Mouse (Mus musculus) right cerebral cortex, postnatal 25 days (tissue): ENCODE measurements around the gene Myo7a.
A peak's percentile ranks its signal among the peaks of the same experiment; 100 is the strongest.

Experiments
- DNase-seq: peaks from one replicate; pipeline ENCODE4 v3.0.0; 2022

Myo7a gene

DNA sequence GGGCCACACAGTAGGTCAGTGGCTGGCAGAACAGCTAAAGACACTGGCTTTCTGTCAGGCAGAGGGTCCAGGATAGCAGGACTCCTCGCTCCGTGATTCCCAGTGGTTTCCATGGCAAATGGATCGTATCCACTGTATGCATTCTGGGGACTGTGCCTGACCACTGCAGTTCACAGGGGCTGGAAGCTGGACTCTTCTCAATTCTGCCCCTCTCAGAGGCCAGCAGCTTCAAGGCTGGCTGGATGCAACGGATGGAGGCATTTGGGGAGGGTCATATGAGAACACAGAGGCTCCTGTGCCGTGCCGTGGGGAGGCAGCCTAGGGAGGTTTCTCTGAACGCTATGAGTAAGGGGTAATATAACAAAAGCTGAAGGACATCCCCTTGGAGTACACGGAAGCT, 22.9 kb upstream of the Myo7a start:
- DNase-seq: no peak

DNA sequence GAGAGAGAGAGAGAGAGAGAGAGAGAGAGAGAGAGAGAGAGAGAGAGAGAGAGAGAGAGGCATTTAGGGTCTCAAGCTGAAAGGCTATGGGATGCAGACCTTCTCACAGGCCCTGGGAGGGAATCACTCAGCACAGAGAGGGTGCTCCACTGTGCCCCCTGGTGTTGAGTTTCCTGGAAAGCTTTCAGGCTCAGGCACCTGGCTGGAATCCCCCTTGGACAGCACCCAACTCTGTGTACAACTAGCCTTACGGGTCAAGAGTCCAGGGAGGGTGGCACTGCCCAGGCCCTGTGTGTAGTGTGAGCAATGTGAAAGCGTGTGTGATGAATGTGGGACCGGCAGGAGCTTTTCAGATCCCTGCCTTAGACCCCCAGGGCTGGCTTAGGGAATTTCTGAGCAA, 21.9 kb upstream of the Myo7a start:
- no peak for DNase-seq

GRCm38 (mm10) chr7:98140597-98140996, 21.3 kb upstream of the Myo7a start:
- DNase-seq: no peak

DNA sequence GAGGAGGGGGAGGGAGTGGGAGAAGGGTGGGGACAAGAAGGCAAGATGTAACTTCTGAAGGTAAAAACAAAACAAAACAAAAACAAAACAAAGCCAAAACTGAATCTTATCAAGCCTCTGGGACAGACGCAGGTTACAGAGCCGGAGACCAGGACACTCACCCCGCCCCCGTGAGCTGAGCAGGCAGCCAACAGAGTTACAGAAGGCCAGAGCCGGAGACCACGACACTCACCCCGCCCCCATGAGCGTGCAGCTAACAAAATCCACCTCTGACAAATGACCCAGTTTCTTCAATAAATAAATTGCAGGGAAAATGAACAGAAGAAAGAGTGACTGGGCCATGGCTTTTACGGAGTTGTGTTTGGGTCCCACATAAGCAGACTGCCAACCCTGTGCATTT, 19.9 kb upstream of the Myo7a start:
- DNase-seq: no peak

GRCm38 (mm10) chr7:98137995-98138394, 18.7 kb upstream of the Myo7a start:
- DNase-seq: no peak

GRCm38 (mm10) chr7:98137583-98137982, 18.3 kb upstream of the Myo7a start:
- DNase-seq: no peak

- DNase-seq: no peak
Measured at GRCm38 (mm10) chr7:98131751-98132150, 12.4 kb upstream of the Myo7a start.

- no peak for DNase-seq
Measured at GRCm38 (mm10) chr7:98125473-98125872, 6.1 kb upstream of the Myo7a start.

DNA sequence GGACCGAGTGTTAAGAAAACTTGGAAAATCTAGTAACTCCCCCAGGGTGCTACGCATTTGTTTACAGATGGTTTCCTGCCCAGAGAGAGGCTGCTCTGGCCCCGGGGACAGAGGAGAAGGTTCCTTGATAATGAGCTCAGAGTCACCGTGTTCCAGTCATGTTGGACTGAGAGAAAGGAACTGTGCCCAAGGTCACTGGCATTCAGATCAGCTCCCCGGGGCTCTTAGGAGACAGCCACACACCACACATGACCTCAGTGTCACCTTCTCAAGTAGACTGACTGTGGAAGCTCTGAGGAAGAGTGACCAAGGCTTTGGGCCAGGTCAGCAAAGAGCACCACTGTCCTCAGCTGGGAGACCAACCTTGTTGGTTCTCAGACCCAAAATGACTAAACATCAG, 5.4 kb upstream of the Myo7a start:
- no peak for DNase-seq

DNA sequence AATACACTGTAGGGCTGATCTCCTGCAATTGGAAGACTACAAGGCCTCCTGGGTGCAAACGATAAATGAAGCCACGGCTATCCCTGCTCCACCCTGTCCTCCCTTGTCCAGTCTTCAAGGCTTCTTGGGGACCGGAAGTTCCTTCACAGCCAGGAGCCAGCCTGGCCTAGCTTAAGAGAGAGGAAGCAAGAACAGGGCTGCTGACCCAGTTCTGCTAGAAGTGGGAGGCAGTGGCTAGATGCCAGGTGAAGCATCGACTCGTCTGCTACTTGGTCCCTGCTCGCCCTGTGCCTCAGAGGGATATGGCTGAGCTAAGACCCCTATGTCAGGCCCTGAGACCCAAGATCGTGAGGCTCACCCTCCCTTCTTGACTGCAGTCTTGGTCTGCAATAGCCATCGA, 2.3 kb upstream of the Myo7a start:
- DNase-seq: no peak

GRCm38 (mm10) chr7:98121241-98121640, 1.9 kb upstream of the Myo7a start:
- no peak for DNase-seq

- DNase-seq: peak; percentile 67
Measured at GRCm38 (mm10) chr7:98120325-98120724, 1.0 kb upstream of the Myo7a start.

DNA sequence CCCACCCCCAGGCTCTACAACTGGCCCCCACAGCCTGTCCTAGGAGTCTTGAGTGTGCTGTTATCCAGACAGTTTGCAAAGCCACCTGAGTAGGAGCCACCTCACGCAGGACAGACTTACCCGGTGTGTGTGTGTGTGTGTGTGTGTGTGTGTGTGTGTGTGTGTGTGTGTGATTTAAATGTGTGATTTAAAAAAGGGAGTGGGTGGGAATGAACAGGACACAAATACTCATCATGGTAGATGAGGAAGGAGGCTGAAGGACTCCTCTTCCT, 573 bp upstream of the Myo7a start:
- no peak for DNase-seq

DNA sequence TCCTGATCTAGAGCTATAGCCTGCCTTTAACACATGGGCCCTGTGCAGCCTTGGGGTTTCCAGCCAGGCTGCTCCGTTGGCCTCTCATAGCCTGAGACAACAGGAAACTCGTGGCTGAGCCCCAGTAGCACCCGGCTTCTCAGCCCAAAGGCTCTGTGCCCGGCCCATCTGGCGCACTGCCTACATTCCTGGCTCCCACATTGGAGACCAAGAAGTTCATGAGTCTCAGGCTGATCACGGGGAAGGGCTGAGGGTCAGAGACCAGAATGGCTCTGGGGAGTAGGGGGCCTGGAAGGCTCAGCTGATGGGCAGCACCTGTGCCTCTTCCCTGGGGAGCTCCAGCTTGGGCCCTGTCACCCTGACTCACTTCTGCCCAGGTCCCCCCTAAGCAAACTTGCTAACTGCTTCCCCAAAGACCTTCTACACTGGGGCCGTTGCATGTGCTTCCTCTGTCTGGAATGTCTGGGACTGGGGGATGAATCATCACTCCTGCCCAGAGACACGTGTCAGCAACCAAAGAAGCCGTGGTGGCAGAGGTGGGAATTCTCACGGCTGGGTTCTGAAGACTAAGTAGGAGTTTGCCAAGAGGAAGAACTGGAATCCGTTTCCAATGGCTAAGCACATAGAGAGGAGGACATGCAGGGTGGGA, 2.2 kb downstream of the Myo7a start:
- no peak for DNase-seq

DNA sequence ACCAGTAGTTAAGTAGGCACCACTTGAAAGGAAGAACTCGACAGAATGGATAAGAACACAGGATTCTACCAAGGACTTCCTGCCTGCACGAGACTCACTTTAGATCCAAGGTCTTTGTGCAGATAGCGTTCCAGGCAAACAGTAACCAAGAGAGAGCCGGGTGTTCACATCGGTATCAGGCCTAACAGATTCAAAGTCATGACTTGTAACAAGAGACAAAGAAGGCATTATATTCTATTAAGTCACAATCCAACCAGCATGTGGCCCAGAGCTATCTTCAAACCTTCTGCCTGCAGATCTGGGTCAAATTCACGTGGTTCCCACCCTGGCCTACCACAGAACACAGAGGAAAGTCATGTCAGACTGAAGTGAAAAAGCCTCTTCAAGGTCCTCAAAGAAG, 4.7 kb downstream of the Myo7a start:
- no peak for DNase-seq

- no peak for DNase-seq
Measured at GRCm38 (mm10) chr7:98111233-98111632, 8.1 kb downstream of the Myo7a start.

DNA sequence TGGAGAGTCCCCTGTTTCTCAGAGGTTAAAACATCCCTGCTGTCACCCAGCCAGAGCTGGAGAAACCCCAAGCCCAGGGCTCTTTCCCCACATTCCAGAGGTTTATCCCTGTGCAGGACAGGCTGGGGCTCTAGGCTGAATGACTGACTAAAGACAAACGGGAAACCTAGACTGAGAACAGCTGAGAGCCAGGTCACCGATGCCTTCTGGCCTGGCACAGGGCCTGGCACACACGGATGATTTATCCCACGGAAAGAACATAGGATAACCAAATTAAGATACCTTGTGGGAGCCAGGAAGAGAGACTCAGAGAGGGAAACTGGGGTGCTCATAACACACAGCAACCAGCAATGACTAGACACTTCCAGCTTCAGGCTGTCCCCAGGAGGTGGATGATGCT, 9.6 kb downstream of the Myo7a start:
- DNase-seq: no peak

GRCm38 (mm10) chr7:98108636-98109430, 10.5 kb downstream of the Myo7a start:
- no peak for DNase-seq

GRCm38 (mm10) chr7:98106272-98106671, 13.1 kb downstream of the Myo7a start:
- no peak for DNase-seq

DNA sequence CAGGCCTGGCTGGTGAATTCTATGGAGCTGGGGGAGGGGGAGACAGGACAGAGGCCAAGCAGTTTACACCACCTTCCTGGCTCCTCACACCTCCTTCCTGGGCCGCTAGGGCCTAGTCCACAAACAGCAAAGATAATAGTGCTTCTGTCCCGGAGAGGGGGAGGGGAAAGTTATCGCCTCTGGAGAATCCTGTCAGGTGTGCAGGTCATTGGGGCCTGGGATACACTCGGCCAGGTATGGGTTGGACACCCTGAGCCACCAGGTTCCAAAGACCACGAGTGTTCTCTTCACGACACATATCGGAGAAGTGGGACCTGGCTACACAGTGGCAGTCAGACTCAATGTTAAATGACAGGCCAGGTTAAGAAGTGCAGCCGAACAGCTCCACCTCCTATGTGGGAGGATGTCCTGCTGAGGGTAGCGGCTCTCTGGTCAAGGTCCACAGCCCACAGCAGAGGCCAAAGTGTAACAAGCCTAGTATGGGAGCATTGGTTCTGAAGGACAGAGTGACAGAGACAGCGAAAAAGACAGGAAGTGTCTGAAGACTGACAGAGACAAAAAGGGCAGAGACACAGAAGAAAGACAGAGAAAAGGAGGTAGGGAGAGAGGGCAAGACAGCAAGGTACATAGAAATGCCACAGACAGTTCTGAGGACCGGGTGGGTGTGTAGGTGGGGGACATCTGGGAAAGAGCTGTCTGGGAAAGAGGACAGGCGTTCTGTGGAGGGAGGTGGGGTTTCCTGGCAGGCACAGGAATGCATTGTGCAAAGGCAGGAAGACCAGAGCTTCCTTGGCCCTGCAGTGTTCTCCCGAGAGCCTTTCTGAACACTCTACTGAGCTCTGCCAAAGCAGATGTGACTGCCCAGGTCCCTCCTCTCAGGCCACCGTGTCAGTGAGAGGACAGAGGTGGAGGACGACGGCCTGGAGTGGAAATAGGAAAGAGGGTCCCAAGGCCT, 14.6 kb downstream of the Myo7a start:
- DNase-seq: no peak

DNA sequence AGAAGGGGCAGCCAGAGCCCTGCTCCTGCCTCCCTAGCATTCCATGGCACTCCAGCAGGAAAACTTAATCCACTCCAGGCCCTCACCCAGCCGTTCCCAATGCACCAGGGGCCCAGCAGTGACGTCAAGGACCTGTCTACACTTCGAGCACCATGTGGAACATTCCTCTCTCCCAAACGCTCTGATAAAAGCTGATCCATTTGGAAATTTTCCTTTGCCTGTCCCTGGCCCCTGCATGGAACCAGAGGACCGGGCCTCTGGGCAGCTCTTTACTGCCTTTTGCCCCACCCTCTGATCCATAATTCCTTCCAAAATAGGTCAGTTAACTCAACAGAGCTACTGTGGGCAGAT, 15.4 kb downstream of the Myo7a start:
- DNase-seq: no peak

DNA sequence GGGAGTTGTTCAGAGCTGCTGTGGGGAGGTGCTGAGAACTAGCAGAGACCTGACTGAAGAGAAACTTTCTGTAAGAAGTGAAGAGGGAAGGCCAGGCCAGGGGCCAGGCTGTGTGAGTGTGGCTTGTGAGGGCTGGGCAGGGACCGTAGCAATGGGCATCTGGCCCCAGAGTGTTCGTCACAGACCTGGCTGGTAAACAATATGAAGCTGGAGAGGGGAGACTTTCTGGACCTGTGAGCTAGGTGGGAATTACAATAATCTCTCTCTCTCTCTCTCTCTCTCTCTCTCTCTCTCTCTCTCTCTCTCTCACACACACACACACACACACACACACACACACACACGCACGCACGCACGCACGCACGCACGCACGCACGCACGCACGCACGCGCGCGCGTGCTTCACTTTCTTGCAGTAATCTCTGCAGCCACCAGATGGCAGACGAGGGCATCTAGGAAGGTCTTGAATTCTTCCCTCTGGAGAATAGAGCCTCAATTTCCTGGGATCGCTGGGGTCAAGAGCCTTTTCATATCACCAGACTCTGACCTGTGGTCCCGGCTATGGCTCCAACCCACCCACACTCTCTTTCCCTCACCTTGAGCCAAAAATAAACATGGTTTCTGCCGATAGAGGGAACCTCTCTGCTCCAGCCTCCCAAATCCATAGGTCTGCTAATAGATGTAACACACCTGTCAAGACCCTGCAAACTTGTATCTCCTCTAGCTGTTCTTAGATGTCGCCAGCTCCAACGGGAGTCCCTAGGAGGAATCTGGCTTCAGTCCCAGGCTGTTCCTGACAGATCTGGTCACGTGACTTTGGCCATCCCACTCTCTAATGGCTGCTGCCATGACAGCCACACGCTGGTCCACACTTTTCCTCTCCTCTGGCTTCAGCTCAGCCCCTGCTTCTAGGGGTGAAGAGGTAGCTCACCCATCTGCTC, 16.1 kb downstream of the Myo7a start:
- DNase-seq: peak; percentile 75

GRCm38 (mm10) chr7:98102488-98102887, 16.8 kb downstream of the Myo7a start:
- DNase-seq: no peak
